Mouse (Mus musculus): ENCODE data around the gene Myo10. TPM values are rescaled to one million over a fixed set of nuclear protein-coding genes. Genes with fewer than 3 reads are reported as not detected.

Myo10 gene
- total and polyA plus RNA-seq, 2 experiments: 15.7 to 21.5 TPM

DNA sequence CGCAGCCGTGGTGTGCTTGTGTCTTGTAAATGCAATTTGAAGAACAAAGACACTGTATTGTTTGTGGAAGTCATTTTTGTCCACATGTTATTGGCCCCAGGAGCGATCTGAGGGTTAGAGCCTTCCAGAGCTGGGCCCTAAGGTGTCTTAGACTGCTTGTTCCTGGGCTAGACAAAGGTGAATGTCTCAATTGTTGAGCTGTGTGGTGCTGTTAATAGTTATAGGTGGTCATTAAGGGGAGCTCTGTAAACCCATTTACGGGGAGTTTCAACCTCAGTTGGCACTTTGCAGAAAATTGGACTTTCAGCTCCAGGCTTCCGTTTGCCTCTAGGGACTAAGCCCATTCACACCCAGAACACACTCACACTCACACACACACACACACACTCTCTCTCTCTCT, 31.4 kb downstream of the Myo10 start:
- H3K79me2 ChIP-seq (ENCODE audit: control insufficient read depth, insufficient read depth, low read length): peaks cover 67% of the 10 kb centered on the region
- WGBS: 90% methylated on average over 5 of the region's 5 CpGs
- no peak overlapping the region for H3K27ac ChIP-seq (replicated peaks; ENCODE audit: insufficient read depth, low read depth, low read length)
- TF ChIP-seq POLR2A (IDR thresholded peaks at IDR 0.05; ENCODE audit: extremely low read depth, insufficient read depth, low read length): no peak
- TF ChIP-seq CTCF (IDR thresholded peaks at IDR 0.05; ENCODE audit: low read depth, low read length): no peak
- H3K36me3 ChIP-seq (ENCODE audit: control insufficient read depth, insufficient read depth, low read length): no peaks in the 10 kb centered on the region
- no peak overlapping the region for H3K4me3 ChIP-seq (ENCODE audit: insufficient read depth, low read depth, low read length)
- no peak overlapping the region for H3K9ac ChIP-seq (ENCODE audit: low read depth, low read length)
- H3K27me3 ChIP-seq (ENCODE audit: control insufficient read depth, insufficient read depth, low read length): no peaks in the 10 kb centered on the region
- H3K4me1 ChIP-seq (ENCODE audit: control insufficient read depth, insufficient read depth, low read length): peaks cover 27% of the 10 kb centered on the region
- DNase-seq (ENCODE audit: extremely low read depth, low read depth, low spot score): no peak

DNA sequence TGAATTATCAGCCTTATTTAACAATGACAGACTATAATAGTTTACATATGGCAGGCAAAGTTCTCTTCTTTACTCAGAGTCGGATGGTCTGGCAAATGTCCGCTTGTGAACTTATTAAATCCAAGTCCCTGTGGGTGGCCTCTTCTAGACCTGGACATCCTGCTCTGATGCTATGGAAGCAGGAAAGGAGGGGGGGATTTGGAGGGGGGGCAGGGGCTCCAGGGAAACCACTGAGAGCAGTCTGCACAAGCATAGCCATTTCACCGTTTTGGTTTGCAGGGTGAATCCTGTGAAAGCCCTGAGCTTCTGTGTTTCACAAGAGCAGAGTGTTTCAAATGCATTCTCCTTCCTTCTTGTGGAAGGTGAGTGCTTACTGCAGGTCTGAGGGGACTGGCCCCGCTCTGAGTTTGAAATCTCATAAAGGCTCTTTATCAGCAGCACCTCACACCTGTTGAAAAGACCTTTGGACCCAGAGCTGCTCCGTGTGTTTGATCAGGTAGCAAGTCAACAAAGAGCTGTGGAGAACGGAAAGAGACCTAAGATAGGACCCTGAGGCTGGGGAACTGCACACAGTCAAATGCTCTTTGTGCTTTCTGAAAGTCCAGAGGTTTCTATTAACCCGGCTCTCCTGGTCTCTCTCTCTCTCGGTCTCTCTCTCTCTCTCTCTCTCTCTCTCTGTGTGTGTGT, 40.7 kb downstream of the Myo10 start:
- H3K27me3 ChIP-seq (ENCODE audit: control insufficient read depth, insufficient read depth, low read length): no peaks in the 10 kb centered on the region
- peak; percentile 95 for DNase-seq (ENCODE audit: extremely low read depth, low read depth, low spot score)
- no peak overlapping the region for H3K9ac ChIP-seq (ENCODE audit: low read depth, low read length)
- peaks cover 12% of the 10 kb centered on the region for H3K4me1 ChIP-seq (ENCODE audit: control insufficient read depth, insufficient read depth, low read length)
- peaks cover 4% of the 10 kb centered on the region; the same call in 1 of the 2 replicates for H3K36me3 ChIP-seq (ENCODE audit: control insufficient read depth, insufficient read depth, low read length)
- TF ChIP-seq POLR2A (IDR thresholded peaks at IDR 0.05; ENCODE audit: extremely low read depth, insufficient read depth, low read length) (no peak), CTCF (IDR thresholded peaks at IDR 0.05; ENCODE audit: low read depth, low read length) (no peak)
- H3K4me3 ChIP-seq (ENCODE audit: insufficient read depth, low read depth, low read length): no peak overlapping the region
- 18% methylated on average over 8 of the region's 8 CpGs for WGBS
- H3K79me2 ChIP-seq (ENCODE audit: control insufficient read depth, insufficient read depth, low read length): peaks cover 48% of the 10 kb centered on the region
- H3K27ac ChIP-seq (replicated peaks; ENCODE audit: insufficient read depth, low read depth, low read length): peak overlapping the region; percentile 34

GRCm38 (mm10) chr15:25669283-25670247, 47.2 kb downstream of the Myo10 start:
- no peak for DNase-seq (ENCODE audit: extremely low read depth, low read depth, low spot score)
- 76% methylated on average over 16 of the region's 16 CpGs for WGBS
- TF ChIP-seq POLR2A (IDR thresholded peaks at IDR 0.05; ENCODE audit: extremely low read depth, insufficient read depth, low read length) (no peak), CTCF (IDR thresholded peaks at IDR 0.05; ENCODE audit: low read depth, low read length) (no peak)
- H3K27ac ChIP-seq (replicated peaks; ENCODE audit: insufficient read depth, low read depth, low read length): no peak overlapping the region
- peaks cover 4% of the 10 kb centered on the region; the same call in 1 of the 2 replicates for H3K36me3 ChIP-seq (ENCODE audit: control insufficient read depth, insufficient read depth, low read length)
- no peak overlapping the region for H3K4me3 ChIP-seq (ENCODE audit: insufficient read depth, low read depth, low read length)
- peaks cover 47% of the 10 kb centered on the region; the same call in 1 of the 2 replicates for H3K79me2 ChIP-seq (ENCODE audit: control insufficient read depth, insufficient read depth, low read length)
- peaks cover 6% of the 10 kb centered on the region for H3K4me1 ChIP-seq (ENCODE audit: control insufficient read depth, insufficient read depth, low read length)
- H3K27me3 ChIP-seq (ENCODE audit: control insufficient read depth, insufficient read depth, low read length): no peaks in the 10 kb centered on the region
- H3K9ac ChIP-seq (ENCODE audit: low read depth, low read length): no peak overlapping the region

- TF ChIP-seq CTCF (IDR thresholded peaks at IDR 0.05; ENCODE audit: low read depth, low read length) (no peak), POLR2A (IDR thresholded peaks at IDR 0.05; ENCODE audit: extremely low read depth, insufficient read depth, low read length) (no peak)
- H3K4me3 ChIP-seq (ENCODE audit: insufficient read depth, low read depth, low read length): no peak overlapping the region
- 80% methylated on average over 6 of the region's 6 CpGs for WGBS
- no peak overlapping the region for H3K27ac ChIP-seq (replicated peaks; ENCODE audit: insufficient read depth, low read depth, low read length)
- no peak for DNase-seq (ENCODE audit: extremely low read depth, low read depth, low spot score)
- no peaks in the 10 kb centered on the region for H3K36me3 ChIP-seq (ENCODE audit: control insufficient read depth, insufficient read depth, low read length)
- no peaks in the 10 kb centered on the region for H3K27me3 ChIP-seq (ENCODE audit: control insufficient read depth, insufficient read depth, low read length)
- H3K79me2 ChIP-seq (ENCODE audit: control insufficient read depth, insufficient read depth, low read length): peaks cover 42% of the 10 kb centered on the region; the same call in 1 of the 2 replicates
- peaks cover 23% of the 10 kb centered on the region for H3K4me1 ChIP-seq (ENCODE audit: control insufficient read depth, insufficient read depth, low read length)
- no peak overlapping the region for H3K9ac ChIP-seq (ENCODE audit: low read depth, low read length)
Measured at GRCm38 (mm10) chr15:25673231-25673980, 51.1 kb downstream of the Myo10 start.

- 92% methylated on average over 17 of the region's 17 CpGs for WGBS
- no peak for DNase-seq (ENCODE audit: extremely low read depth, low read depth, low spot score)
- no peak overlapping the region for H3K27ac ChIP-seq (replicated peaks; ENCODE audit: insufficient read depth, low read depth, low read length)
- TF ChIP-seq POLR2A (IDR thresholded peaks at IDR 0.05; ENCODE audit: extremely low read depth, insufficient read depth, low read length) (no peak), CTCF (IDR thresholded peaks at IDR 0.05; ENCODE audit: low read depth, low read length) (no peak)
- no peaks in the 10 kb centered on the region for H3K36me3 ChIP-seq (ENCODE audit: control insufficient read depth, insufficient read depth, low read length)
- no peaks in the 10 kb centered on the region for H3K27me3 ChIP-seq (ENCODE audit: control insufficient read depth, insufficient read depth, low read length)
- H3K9ac ChIP-seq (ENCODE audit: low read depth, low read length): no peak overlapping the region
- no peak overlapping the region for H3K4me3 ChIP-seq (ENCODE audit: insufficient read depth, low read depth, low read length)
- H3K79me2 ChIP-seq (ENCODE audit: control insufficient read depth, insufficient read depth, low read length): peaks cover 44% of the 10 kb centered on the region; the same call in 1 of the 2 replicates
- peaks cover 23% of the 10 kb centered on the region for H3K4me1 ChIP-seq (ENCODE audit: control insufficient read depth, insufficient read depth, low read length)
Measured at GRCm38 (mm10) chr15:25674099-25674931, 52.0 kb downstream of the Myo10 start.

All from liver, adult 2 months (tissue).